Mouse (Mus musculus): ENCODE measurements around the gene Tat.

Gene Tat

DNA sequence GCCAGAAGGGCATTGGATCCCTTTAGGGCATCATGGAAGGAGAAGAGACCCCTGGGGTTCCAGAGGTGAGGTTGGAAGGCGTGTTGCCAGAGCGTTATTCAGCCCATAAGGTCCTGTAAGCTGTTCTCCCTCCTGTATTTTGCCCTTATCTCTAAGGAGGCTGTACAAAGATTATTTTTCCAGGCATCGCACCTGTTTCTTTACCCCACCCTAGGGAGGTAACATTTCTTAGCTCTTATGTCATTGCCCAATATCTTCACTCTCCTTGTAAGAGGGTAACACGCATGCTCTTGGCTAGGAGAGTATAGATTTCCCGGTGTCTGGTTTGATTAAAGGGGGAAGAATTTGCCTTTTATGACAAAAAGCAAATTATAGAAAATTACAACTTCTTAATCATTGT, 49.4 kb downstream of the Tat start, which contains the start of gene Chst4:
Chst4 (minus strand) TSS at position 82 of the 400 bp plus-strand sequence.
- in situ Hi-C loops (cut with MboI, MseI) = no loop called here

DNA sequence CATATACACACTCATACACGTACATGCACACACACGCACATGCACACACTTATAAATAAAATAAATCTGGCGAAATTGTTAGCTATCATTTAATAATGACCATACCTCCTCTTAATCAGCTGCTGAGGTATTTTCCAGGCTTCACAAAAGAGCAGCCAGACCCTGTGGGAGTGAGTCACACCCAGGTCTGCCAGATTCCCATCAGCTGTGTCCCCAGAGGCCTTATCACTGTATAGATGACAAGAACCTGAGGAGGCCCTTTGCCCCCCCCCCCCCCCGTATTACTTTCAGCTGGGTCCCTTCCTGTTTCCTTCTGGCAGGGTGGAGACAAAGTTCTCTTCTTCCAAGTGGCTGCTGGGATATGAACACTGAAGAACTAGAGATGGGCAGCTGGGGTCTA, 50.3 kb downstream of the Tat start:
- in situ Hi-C loops (cut with MboI, MseI) = no loop called here
